Mouse (Mus musculus): ENCODE results near the gene Drap1.
A peak's percentile ranks its signal among the peaks of the same experiment; 100 is the strongest.
"Not testable (repeated sequence)": the region's sequence is repeated elsewhere in the genome, so short reads cannot be mapped to it uniquely, and the experiment has no call there.

The Drap1 gene

GRCm38 (mm10) chr19:5421784-5422183 lies 3.0 kb downstream of the Drap1 start:
- DNase-seq (ENCODE audit: low read depth, low spot score), result no peak

GRCm38 (mm10) chr19:5420579-5420978 lies 4.2 kb downstream of the Drap1 start:
- DNase-seq (ENCODE audit: low read depth, low spot score), result no peak

GRCm38 (mm10) chr19:5419630-5420029 lies 5.1 kb downstream of the Drap1 start:
- no peak for DNase-seq (ENCODE audit: low read depth, low spot score)

GRCm38 (mm10) chr19:5418750-5419466 lies 5.9 kb downstream of the Drap1 start:
- DNase-seq (ENCODE audit: low read depth, low spot score), result no peak

GRCm38 (mm10) chr19:5414534-5414957 lies 10.2 kb downstream of the Drap1 start:
- DNase-seq (ENCODE audit: low read depth, low spot score), result no peak

GRCm38 (mm10) chr19:5413840-5414239 lies 10.9 kb downstream of the Drap1 start:
- no peak for DNase-seq (ENCODE audit: low read depth, low spot score)

GRCm38 (mm10) chr19:5411961-5412360 lies 12.8 kb downstream of the Drap1 start:
- no peak for DNase-seq (ENCODE audit: low read depth, low spot score)

- no peak for DNase-seq (ENCODE audit: low read depth, low spot score)
These were observed 14.1 kb downstream of the Drap1 start for GRCm38 (mm10) chr19:5410641-5411040.

GRCm38 (mm10) chr19:5409068-5409467 lies 15.7 kb downstream of the Drap1 start:
- DNase-seq (ENCODE audit: low read depth, low spot score), result no peak

GRCm38 (mm10) chr19:5408057-5409001 lies 16.4 kb downstream of the Drap1 start:
- DNase-seq (ENCODE audit: low read depth, low spot score), result no peak

- peak; percentile 53 for DNase-seq (ENCODE audit: low read depth, low spot score)
These were observed 17.6 kb downstream of the Drap1 start for GRCm38 (mm10) chr19:5407133-5407532.

GRCm38 (mm10) chr19:5406531-5407126 lies 18.1 kb downstream of the Drap1 start:
- DNase-seq (ENCODE audit: low read depth, low spot score), result not testable (repeated sequence)

- DNase-seq (ENCODE audit: low read depth, low spot score), result no peak
These were observed 18.9 kb downstream of the Drap1 start for GRCm38 (mm10) chr19:5405924-5406323.

- no peak for DNase-seq (ENCODE audit: low read depth, low spot score)
These were observed 22.5 kb downstream of the Drap1 start, which contains the start of gene Tsga10ip for GRCm38 (mm10) chr19:5402293-5402692. Gene Tsga10ip (minus strand): TSS chr19:5402526.

GRCm38 (mm10) chr19:5401073-5401472 lies 23.7 kb downstream of the Drap1 start:
- not testable (repeated sequence) for DNase-seq (ENCODE audit: low read depth, low spot score)

- no peak for DNase-seq (ENCODE audit: low read depth, low spot score)
These were observed 29.4 kb downstream of the Drap1 start for GRCm38 (mm10) chr19:5395371-5395770.

GRCm38 (mm10) chr19:5394168-5394567 lies 30.6 kb downstream of the Drap1 start:
- no peak for DNase-seq (ENCODE audit: low read depth, low spot score)

- no peak for DNase-seq (ENCODE audit: low read depth, low spot score)
These were observed 31.9 kb downstream of the Drap1 start for GRCm38 (mm10) chr19:5392892-5393291.

- DNase-seq (ENCODE audit: low read depth, low spot score), result no peak
These were observed 34.4 kb downstream of the Drap1 start for GRCm38 (mm10) chr19:5390416-5390815.

- peak; percentile 70 for DNase-seq (ENCODE audit: low read depth, low spot score)
These were observed 35.1 kb downstream of the Drap1 start for GRCm38 (mm10) chr19:5389647-5390046.

- peak; percentile 97 for DNase-seq (ENCODE audit: low read depth, low spot score)
These were observed 36.1 kb downstream of the Drap1 start, which contains the start of gene Sart1 for GRCm38 (mm10) chr19:5388588-5389242. Gene Sart1 (minus strand): TSS chr19:5388703.

All from ES-CJ7 (cell line).